Comparison of ENCODE assay signal across 13 mouse cellular contexts in genomic region chr15:11159386-11159785, GRCm38 (mm10).
"Had no signal": no experiment of that assay in that cellular context is flagged by ENCODE, and none has a peak within 500 bp of the region (broad histone marks: within the 10 kb centered on the region; RNA-seq: fewer than 3 reads in every experiment).

No protein-coding gene starts in this region.

- H3K4me1 ChIP-seq: limb, embryonic 12.5 days; liver, embryonic 15.5 days; midbrain, embryonic 15.5 days had no signal

- DNase-seq: kidney, adult 18-20 months; kidney, postnatal 14 days; liver; lung, adult 2 months; lung, postnatal 36 days; thymus, adult 18-20 months; thymus, postnatal 14 days had no signal

- H3K27me3 ChIP-seq: limb, embryonic 12.5 days; liver, embryonic 15.5 days; midbrain, embryonic 15.5 days had no signal

- H3K4me3 ChIP-seq: left cerebral cortex, adult 2 months; limb, embryonic 12.5 days; liver, embryonic 15.5 days; midbrain, embryonic 15.5 days had no signal

- H3K27ac ChIP-seq: left cerebral cortex, adult 2 months; limb, embryonic 12.5 days; liver, embryonic 15.5 days; midbrain, embryonic 15.5 days; stomach, postnatal 0 days had no signal

- H3K9me3 ChIP-seq: limb, embryonic 12.5 days; liver, embryonic 15.5 days; midbrain, embryonic 15.5 days had no signal

- H3K9ac ChIP-seq: limb, embryonic 12.5 days; liver, embryonic 15.5 days; midbrain, embryonic 15.5 days had no signal

- H3K4me2 ChIP-seq: limb, embryonic 12.5 days; liver, embryonic 15.5 days; midbrain, embryonic 15.5 days had no signal

- H3K36me3 ChIP-seq: limb, embryonic 12.5 days; liver, embryonic 15.5 days; midbrain, embryonic 15.5 days had no signal

- ATAC-seq: lung, postnatal 0 days; midbrain, embryonic 15.5 days had no signal
